Mouse (Mus musculus): ENCODE measurements around the gene Morc4. TPM values are rescaled to one million over a fixed set of nuclear protein-coding genes. Genes with fewer than 3 reads are reported as not detected.

Morc4 gene
- total RNA-seq, 1 experiment from 2014 or later = 3.7 TPM

Other genes starting within 250 kb of the Morc4 start
- 7.0 and 8.8 TPM in 2 replicates for gene Tbc1d8b, start 186.7 kb downstream of the Morc4 start, total RNA-seq (2017)
- 1.0 and 1.2 TPM in 2 replicates for gene Gm15013, start 157.2 kb downstream of the Morc4 start, total RNA-seq (2017)
- not detected in 2 replicates for gene Ripply1, start 89.3 kb downstream of the Morc4 start, total RNA-seq (2017)
- not detected in 2 replicates for gene Cldn2, start 70.8 kb downstream of the Morc4 start, total RNA-seq (2017)
- 15.2 and 17.8 TPM in 2 replicates for gene Rbm41, start 126.9 kb upstream of the Morc4 start, total RNA-seq (2017)
- not detected in 2 replicates for gene Nup62cl, start 191.0 kb upstream of the Morc4 start, total RNA-seq (2017)
- gene Pih1h3b, start 191.2 kb upstream of the Morc4 start, total RNA-seq (2017) = not detected in 2 replicates